Mouse (Mus musculus): ENCODE measurements around the gene Opcml.

DNA sequence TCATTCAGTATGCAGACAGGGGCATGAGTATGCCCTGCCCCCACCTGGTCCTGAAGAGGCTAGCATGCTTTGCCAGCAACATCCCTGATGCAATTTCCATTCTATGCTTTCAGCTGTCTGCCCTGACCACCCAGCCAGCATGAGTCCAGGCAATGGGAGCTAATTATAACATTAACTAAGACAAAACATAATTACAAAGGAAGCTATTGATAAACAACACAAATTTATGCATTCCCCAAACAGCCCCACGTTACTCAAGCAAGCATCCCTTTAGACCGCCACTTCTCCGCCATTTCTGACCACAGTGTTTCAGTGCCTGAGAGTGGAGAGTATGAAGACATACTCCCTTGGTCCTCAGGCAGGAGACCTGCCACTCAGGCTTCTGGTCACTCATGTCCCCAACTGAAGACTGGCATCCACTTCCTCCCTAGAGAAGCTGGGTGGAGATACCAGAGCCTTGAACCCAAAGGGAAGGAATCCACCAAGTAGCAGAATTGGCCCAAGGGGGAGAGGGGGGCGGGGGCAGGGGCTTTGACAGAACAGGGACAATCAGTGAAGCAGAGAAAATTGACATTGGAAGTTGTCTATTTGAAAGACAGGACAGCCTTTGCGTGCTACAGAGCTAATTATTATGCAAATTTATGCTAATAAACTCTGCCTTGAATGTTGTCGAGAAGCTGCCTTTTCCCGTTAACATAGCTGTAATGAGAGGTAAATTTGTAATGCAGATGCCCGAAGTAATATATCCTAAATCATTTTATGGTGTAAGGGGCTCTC, 464.7 kb downstream of the Opcml start:
- TF ChIP-seq POLR2A (IDR thresholded peaks at IDR 0.05; ENCODE audit: insufficient read length, low read depth), result no peak
- no peak for TF ChIP-seq MYOG (IDR thresholded peaks at IDR 0.05; ENCODE audit: control insufficient read depth in 1 of 3, insufficient read depth in 1 of 3, insufficient read length in 2 of 3, low read depth in 2 of 3)
- no peak for TF ChIP-seq CEBPB (IDR thresholded peaks at IDR 0.05; ENCODE audit: insufficient read depth, poor library complexity, severe bottlenecking)
- TF ChIP-seq E2F4 (IDR thresholded peaks at IDR 0.05; ENCODE audit: insufficient read depth), result no peak
- TF ChIP-seq POLR2AphosphoS2 (IDR thresholded peaks at IDR 0.05; ENCODE audit: insufficient read length, low read depth), result no peak
- no peak for TF ChIP-seq USF1 (IDR thresholded peaks at IDR 0.05; ENCODE audit: low read depth)
- TF ChIP-seq TCF12 (IDR thresholded peaks at IDR 0.05; ENCODE audit: insufficient read depth, poor library complexity, severe bottlenecking), result no peak
- TF ChIP-seq MYOD1 (IDR thresholded peaks at IDR 0.05; ENCODE audit: control insufficient read depth in 1 of 3, insufficient read length in 2 of 3, low read depth in 2 of 3), result no peak
- no peak for TF ChIP-seq TCF3 (IDR thresholded peaks at IDR 0.05; ENCODE audit: insufficient read length, low read depth)
- no peak for TF ChIP-seq MAX (IDR thresholded peaks at IDR 0.05; ENCODE audit: low read depth)
- no peak for TF ChIP-seq SRF (IDR thresholded peaks at IDR 0.05; ENCODE audit: control insufficient read depth, insufficient read length, low read depth)
- TF ChIP-seq REST (IDR thresholded peaks at IDR 0.05; ENCODE audit: insufficient read depth, insufficient read length), result no peak
